Mouse (Mus musculus) liver, embryonic 14.5 days (tissue): ENCODE data around the gene Gm14391. TPM values are rescaled to one million over a fixed set of nuclear protein-coding genes. Genes with fewer than 3 reads are reported as not detected.
"Not testable (repeated sequence)": the region's sequence is repeated elsewhere in the genome, so short reads cannot be mapped to it uniquely, and the experiment has no call there.

Source experiments
- ATAC-seq: fragments of 200-750 bp; cut with Nextera tagmentation; 2 replicates; pipeline ENCODE4 v1.8.0; 2017; ENCODE audit warnings: moderate number of reproducible peaks, mild to moderate bottlenecking, moderate library complexity; ENCODE audit not compliant: insufficient read depth
- DNase-seq, 3 experiments: peaks; one replicate each; pipeline ENCODE4 v3.0.0-alpha.2; 2012 to 2013; ENCODE audit warnings: low read depth in 3 of 3, low spot score in 3 of 3
- H3K27ac ChIP-seq: fragments of 300-500 bp; sonication (generic); 2 replicates; pipeline ENCODE4 v1.5.1; 2014; ENCODE audit warnings: moderate library complexity, mild to moderate bottlenecking, control low read depth, inconsistent platforms
- H3K27me3 ChIP-seq: fragments of 300-500 bp; sonication (generic); 2 replicates; pipeline ENCODE4 v1.6.1; 2014; ENCODE audit warnings: mild to moderate bottlenecking, low read length, moderate library complexity; ENCODE audit not compliant: control insufficient read depth, insufficient read depth
- H3K36me3 ChIP-seq: fragments of 300-500 bp; sonication (generic); replicated peaks from 2 replicates; pipeline ENCODE4 v1.6.1; 2014; ENCODE audit warnings: low read depth; ENCODE audit not compliant: control insufficient read depth, insufficient read depth
- H3K4me1 ChIP-seq, 2 experiments: fragments of 200-500 bp in 1 of 2; fragments of 300-500 bp in 1 of 2; sonication (generic) in 1 of 2; replicated peaks; 2 replicates each; pipeline ENCODE4 v1.6.1; 2012 to 2014; ENCODE audit warnings: antibody characterized with exemption in 1 of 2, inconsistent platforms in 1 of 2, low read length in 1 of 2; ENCODE audit not compliant: control insufficient read depth in 2 of 2, insufficient read depth in 2 of 2
- H3K4me2 ChIP-seq: fragments of 300-500 bp; sonication (generic); 2 replicates; pipeline ENCODE4 v1.6.1; 2014; ENCODE audit warnings: low read depth, mild to moderate bottlenecking, control low read depth, moderate library complexity
- H3K4me3 ChIP-seq, 2 experiments: fragments of 200-500 bp in 1 of 2; fragments of 300-500 bp in 1 of 2; sonication (generic) in 1 of 2; 2 replicates each; pipeline ENCODE4 v1.5.1; 2012 to 2014; ENCODE audit warnings: low read depth in 2 of 2, low read length in 2 of 2, mild to moderate bottlenecking in 2 of 2, control low read depth in 1 of 2, inconsistent platforms in 1 of 2, moderate library complexity in 1 of 2; ENCODE audit not compliant: insufficient read depth in 1 of 2
- H3K9ac ChIP-seq: fragments of 300-500 bp; sonication (generic); replicated peaks from 2 replicates; pipeline ENCODE4 v1.6.1; 2014; ENCODE audit warnings: mild to moderate bottlenecking, control low read depth, moderate library complexity
- H3K9me3 ChIP-seq: fragments of 300-500 bp; sonication (generic); 2 replicates; pipeline ENCODE4 v1.6.1; 2016; ENCODE audit warnings: low read length, mixed read lengths; ENCODE audit not compliant: control insufficient read depth
- CTCF ChIP-seq: IDR thresholded peaks from 2 replicates; pipeline ENCODE4 v1.5.1; 2016; ENCODE audit warnings: antibody characterized with exemption, low read depth, control low read depth
- EP300 ChIP-seq: IDR thresholded peaks from 2 replicates; pipeline ENCODE4 v1.6.1; 2016; ENCODE audit warnings: antibody characterized with exemption, low read depth
- WGBS: fragments of 180-500 bp; shearing (Covaris S2); extraction: QIAGEN DNeasy Blood & Tissue Kit; methylation state at CpG from one replicate; pipeline ENCODE4 v1.1.7; 2014; ENCODE audit not compliant: insufficient replicate concordance; 5-methylcytosine and 5-hydroxymethylcytosine counted together
- polyA plus RNA-seq, 2 experiments: library from polyadenylated mRNA; depleted of rRNA in 1 of 2; stranded (reverse) in 1 of 2; unstranded in 1 of 2; fragments of >200 nt; fragmentation: Nextera tagmentation in 1 of 2; extraction: Ambion mirVana in 1 of 2; gene quantifications; 2 replicates each; pipeline versions ENCODE4 v1.2.1 to v1.2.3; 2012 to 2014

The Gm14391 gene
- polyA plus RNA-seq (2012; rRNA removed) (0.86 and 2.2 TPM in 2 replicates), polyA plus RNA-seq (2014; fragmentation: Nextera tagmentation; extraction: Ambion mirVana) (2.3 and 2.7 TPM in 2 replicates)

- not testable (repeated sequence) for H3K9me3 ChIP-seq, H3K4me3 ChIP-seq, ATAC-seq, DNase-seq, H3K4me2 ChIP-seq, H3K36me3 ChIP-seq, H3K9ac ChIP-seq, H3K4me1 ChIP-seq, H3K27ac ChIP-seq, H3K27me3 ChIP-seq
- no CpG with 5 or more reads among the region's 7 CpGs for WGBS
Observed at GRCm38 (mm10) chr2:175206732-175207131, at the start of gene Gm14391. Gene Gm14391, minus strand, starts transcription at chr2:175206917.

- H3K9me3 ChIP-seq, H3K36me3 ChIP-seq, H3K4me1 ChIP-seq, DNase-seq, ATAC-seq, H3K27me3 ChIP-seq, H3K4me2 ChIP-seq, H3K4me3 ChIP-seq, H3K27ac ChIP-seq, H3K9ac ChIP-seq: not testable (repeated sequence)
- WGBS: 30% methylated on average over 1 of the region's 1 CpGs
Observed at GRCm38 (mm10) chr2:175179008-175179407, 27.7 kb downstream of the Gm14391 start.

DNA sequence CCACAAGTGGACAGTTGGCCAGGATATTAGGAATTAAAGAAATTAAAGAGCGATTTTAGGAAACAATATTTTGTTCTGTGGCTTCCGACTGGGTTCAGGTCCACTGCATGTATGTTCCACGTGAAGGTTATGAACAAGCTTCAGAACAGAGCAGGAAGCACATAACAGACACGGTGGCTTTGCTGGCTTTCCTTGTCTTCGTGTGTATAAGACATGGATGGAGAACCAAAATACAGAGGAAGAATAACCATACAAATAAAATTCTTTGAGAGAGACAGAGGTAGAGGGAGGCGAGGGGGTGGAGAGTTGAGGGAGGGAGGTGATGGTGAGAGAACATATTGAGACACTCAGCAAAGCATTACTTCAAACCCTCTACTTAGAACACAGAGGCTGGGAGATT lies 30.4 kb downstream of the Gm14391 start:
- TF ChIP-seq EP300 (no peak), CTCF (no peak)

DNA sequence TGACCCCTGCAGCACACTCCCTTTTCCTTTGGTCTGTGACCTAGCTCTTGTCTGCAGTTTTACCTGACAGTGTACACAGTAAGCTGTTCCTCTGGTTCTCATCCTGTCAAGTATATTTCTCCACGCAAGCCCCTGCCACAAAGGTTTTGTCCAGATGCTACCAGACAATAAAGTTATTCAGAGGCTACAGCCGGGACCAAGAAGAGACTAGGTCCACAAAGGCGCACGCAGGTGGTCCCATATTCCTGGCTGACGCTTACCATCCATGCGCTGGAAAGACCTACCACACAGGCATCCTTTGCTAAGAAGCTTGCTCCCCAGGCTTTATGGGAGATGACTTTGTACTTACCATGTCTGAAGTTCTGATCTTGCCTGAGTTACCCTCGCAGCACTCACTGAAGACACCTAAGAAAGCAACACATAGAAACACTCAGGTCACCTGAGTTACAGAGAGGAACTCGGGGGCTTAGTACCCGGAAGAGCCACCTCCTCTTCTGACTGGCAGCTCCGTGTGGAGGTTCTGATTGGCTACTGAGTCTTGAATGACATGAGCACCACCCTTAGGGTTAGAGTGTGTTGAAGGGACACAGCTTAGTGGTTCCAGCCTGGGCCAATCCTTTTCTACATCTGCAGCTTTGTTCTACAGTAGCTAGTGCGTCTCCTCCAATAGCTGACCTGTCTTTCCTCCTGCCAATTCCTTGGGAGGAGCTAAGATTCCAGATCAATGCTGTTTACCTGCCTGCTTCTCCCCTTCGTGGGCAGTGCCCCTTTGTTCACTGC lies 31.1 kb downstream of the Gm14391 start, which contains the start of gene Gm14443:
Gene Gm14443, minus strand, starts transcription at position 471 of the 780 bp plus-strand sequence.
- not testable (repeated sequence) for H3K4me1 ChIP-seq, DNase-seq, H3K9me3 ChIP-seq, H3K27ac ChIP-seq, H3K4me3 ChIP-seq, H3K9ac ChIP-seq, H3K4me2 ChIP-seq, H3K36me3 ChIP-seq, ATAC-seq, H3K27me3 ChIP-seq
- 57% methylated on average over 12 of the region's 12 CpGs for WGBS

More for the DNA sequence above, 30.4 kb downstream of the Gm14391 start:
- H3K9ac ChIP-seq: no peak overlapping the region
- H3K27ac ChIP-seq: no peak overlapping the region
- no peaks in the 10 kb centered on the region for H3K36me3 ChIP-seq
- ATAC-seq (no peak), DNase-seq (no peak)
- WGBS: 52% methylated on average over 6 of the region's 6 CpGs
- no peaks in the 10 kb centered on the region for H3K4me1 ChIP-seq
- H3K9me3 ChIP-seq: no peaks in the 10 kb centered on the region
- no peak overlapping the region for H3K4me3 ChIP-seq
- no peaks in the 10 kb centered on the region for H3K27me3 ChIP-seq
- H3K4me2 ChIP-seq: no peak overlapping the region

DNA sequence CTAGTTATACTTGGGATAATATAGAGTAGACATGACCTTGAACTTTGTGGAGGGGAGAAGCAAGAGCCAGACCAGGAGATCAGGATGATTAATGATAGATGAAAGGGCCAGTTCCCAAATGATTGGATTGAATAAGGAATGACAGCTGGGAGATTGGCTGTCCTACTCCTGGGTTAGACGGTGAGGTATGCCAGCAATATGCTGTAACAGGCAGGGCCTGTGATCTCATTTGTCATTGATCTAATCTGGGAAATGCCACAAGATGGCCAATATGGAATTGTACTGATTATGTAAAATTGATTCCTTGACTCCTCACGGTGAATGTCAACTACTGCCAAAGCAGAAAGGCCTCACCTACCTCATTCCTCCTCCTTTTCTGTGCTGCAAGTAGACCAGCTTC lies 32.7 kb downstream of the Gm14391 start:
- not testable (repeated sequence) for H3K4me1 ChIP-seq, H3K27ac ChIP-seq, H3K27me3 ChIP-seq, H3K9ac ChIP-seq, H3K4me3 ChIP-seq, H3K9me3 ChIP-seq, H3K4me2 ChIP-seq, ATAC-seq, DNase-seq, H3K36me3 ChIP-seq
- 60% methylated on average over 2 of the region's 2 CpGs for WGBS

- not testable (repeated sequence) for H3K4me2 ChIP-seq, H3K9me3 ChIP-seq, H3K27ac ChIP-seq, H3K4me1 ChIP-seq, ATAC-seq, H3K9ac ChIP-seq, H3K4me3 ChIP-seq, H3K36me3 ChIP-seq, DNase-seq, H3K27me3 ChIP-seq
- 69% methylated on average over 3 of the region's 3 CpGs for WGBS
Observed at GRCm38 (mm10) chr2:175172906-175173595, 33.7 kb downstream of the Gm14391 start.
